Mouse (Mus musculus) right cerebral cortex, postnatal 36 days (tissue): Measurements from ENCODE around the gene Shank2.

Experiments
- DNase-seq, 2 experiments: peaks; one replicate each; pipeline ENCODE4 v3.0.0; 2022; ENCODE audit warnings: low spot score in 2 of 2, mixed read lengths in 1 of 2

The Shank2 gene

GRCm38 (mm10) chr7:144030796-144031195 is 29.1 kb downstream of the Shank2 start:
- DNase-seq = no peak

GRCm38 (mm10) chr7:144031611-144032010 is 29.9 kb downstream of the Shank2 start:
- DNase-seq = no peak

- no peak for DNase-seq
Observed at GRCm38 (mm10) chr7:144037541-144037940, 35.8 kb downstream of the Shank2 start.

DNA sequence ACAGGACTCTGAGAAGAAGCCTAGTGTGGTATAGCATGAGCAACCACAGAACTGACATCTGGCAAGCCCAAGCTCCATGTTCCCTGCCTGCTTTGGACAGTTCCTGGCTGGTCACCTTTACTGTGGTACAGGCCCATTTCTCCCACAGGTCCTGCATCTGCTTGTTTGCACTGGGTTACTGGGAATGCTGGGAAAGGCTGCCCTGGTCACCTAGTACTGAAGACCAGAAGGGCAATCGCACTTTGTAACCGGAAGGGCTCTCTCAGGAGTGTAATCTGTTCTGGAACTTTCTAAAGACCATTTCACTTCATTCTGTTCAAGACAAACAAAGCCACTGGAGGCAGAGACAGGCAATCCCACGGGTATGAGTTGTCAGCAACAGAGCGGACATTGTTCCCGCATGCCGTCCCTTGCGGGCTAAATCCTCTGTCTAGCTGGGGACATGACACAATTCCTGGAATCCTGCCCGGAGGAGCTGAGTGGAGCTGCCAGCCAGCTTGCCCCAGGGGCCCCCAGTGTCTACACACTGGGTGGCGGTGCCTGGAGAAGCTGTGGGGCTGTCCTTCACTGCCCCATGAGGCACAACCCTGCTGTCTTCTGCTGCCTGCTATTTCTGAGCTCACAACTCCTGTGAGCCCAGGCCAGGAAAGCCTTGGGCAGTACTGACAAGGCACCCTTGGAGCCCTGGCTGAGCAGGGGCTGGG is 36.4 kb downstream of the Shank2 start:
- DNase-seq = peak; percentile 29 to 41

GRCm38 (mm10) chr7:144038741-144039140 is 37.0 kb downstream of the Shank2 start:
- no peak for DNase-seq

DNA sequence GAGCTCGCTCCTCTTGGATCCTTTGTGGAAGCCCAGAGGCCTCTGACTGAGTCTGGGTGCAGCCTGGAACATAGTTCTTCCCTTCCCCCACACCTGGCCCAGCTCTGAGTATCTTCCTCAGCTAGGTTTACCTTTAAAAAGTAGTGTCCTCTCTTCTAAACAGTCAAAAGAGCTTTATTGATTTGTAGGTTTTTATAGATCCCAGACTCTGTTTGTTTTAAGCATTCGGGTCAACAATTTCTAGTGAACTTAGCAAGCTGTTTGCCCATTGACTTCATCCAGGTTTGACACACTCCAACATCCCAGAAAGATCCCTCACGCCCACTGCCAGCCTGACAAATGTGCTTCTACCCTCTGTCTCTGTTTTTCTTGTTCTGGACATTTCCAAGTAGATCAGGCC is 38.6 kb downstream of the Shank2 start:
- DNase-seq = no peak

DNA sequence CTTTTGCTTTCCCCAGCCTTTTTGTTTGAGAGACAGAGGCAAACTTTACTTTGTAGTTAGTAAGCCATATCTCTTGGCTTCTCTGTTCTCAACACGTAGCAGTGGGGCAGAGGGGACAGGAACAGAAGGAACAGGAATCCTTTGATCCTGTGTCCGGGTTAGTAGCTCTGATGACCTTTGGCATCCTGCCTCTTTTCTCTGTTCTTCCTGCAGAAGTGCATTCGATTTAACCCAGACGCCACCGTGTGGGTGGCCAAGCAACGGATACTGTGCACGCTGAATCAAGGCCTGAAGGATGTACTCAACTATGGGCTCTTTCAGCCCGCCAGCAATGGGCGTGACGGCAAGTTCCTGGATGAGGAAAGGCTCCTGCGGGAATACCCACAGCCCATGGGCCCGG is 50.3 kb downstream of the Shank2 start:
- no peak for DNase-seq

DNA sequence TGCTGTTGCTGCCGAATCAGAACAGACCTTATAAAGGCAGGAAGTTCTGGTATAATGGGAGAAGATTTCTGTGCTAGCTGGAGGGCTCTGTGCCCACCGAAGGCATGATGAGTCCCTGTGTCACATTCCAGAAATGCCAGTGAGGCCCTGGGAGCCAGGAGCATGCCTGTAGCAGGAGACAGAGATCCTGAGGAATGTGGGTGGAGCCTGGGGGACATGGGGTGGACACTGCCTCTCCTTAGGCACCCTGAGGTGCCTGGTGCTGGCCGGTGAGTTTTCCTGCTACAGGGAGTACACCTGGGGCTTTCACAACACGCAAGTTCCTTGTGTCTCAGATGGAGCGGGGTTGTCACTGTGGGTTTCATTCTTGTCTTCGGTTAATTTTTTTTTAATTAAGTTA is 53.5 kb downstream of the Shank2 start:
- DNase-seq = no peak

DNA sequence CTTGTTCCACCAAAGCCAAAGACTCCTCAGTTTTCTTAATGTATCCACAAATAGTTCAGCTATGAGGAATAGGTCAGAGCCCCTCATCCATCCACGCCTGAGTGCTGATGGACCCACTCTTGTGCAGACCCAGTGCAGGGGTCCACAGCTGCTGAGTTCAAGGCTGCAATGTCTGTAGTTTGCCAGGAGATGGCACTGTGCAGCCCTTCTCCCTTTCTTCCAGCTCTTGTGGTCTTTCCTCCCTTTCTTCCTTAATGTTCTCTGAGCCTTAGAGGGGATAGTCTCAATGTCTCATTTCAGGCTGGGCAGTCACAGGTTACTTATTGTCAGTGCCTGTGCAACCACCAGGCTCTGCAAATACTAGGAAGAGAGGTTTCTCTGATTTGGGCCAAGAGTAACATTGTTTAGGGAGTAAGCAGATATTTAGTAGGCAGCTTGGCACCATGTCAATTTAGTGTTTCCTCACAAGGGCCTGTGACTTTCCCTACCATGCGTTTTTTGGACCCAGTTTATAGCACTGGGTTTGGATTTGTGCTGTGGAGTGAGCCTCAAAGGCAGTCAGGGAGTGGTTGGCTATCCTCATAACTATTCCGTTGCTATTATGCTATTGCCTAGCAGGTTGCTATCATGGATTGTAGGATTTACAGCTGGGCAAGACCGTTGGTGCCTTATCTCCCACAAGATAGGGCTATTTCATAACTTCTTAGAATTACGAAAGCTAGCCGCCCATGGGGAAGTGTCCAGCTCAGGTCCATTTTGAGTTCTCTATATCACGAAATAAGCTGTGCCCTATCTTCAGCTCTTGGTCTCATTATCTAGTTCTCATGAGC is 54.2 kb downstream of the Shank2 start:
- DNase-seq = no peak

DNA sequence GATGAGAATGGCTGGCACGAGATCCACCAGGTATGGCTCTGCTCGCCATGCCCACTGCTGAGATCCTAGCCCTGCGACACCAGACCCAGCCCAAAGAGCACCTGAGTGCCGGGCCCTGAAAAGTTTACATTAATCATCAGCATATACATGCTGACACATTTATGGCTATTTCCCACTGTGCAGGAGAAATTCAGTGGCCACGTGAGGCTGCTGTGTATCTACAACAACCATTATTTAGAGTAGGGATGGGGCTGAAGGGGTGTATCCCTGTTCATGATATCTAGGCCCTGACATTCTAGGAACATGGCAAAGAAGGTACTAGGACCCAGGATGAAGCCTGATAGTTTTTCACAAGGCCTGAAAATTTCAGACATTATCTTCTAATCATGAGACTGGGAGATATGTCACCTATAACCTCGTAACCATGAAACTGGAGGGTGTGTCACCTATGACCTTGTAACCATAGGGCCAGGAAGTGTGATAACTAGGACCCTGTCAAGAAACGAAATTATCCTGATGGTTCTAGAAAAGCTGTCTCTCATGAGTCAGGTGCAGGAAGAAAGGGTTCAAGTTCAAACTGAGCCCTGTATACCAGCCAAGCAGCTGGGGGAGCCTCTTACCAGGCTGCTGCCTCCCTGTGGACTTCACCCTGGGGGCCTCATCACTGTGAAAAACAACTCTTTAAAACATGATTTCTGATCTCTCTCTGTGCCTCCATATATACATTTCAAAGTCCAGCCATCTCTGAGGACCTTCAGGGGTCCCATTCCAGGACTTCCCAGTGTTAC is 68.6 kb downstream of the Shank2 start:
- DNase-seq = no peak

GRCm38 (mm10) chr7:144072219-144072618 is 70.5 kb downstream of the Shank2 start:
- DNase-seq = no peak

DNA sequence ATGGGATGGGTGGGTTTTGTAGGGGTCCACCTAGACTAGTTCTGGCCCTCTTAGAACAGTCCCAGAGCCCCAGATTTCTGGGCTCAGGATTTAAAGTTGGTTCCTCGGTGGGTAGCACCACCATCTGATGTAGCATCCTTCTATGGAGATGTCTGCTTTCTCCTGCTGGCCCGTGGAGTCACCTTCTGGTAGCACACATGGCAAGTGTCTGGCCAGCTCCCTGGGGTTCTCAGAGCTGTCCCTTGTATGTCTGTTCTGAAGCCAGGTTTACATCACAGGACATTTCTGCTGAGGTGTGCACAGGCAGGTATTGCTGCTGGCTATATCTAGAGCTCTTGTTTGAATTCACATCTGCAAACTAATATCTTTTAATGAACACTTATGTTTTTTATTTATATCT is 71.1 kb downstream of the Shank2 start:
- DNase-seq = no peak

GRCm38 (mm10) chr7:144074718-144075117 is 73.0 kb downstream of the Shank2 start:
- peak; percentile 46 to 47 for DNase-seq

GRCm38 (mm10) chr7:144078661-144079060 is 76.9 kb downstream of the Shank2 start:
- no peak for DNase-seq

DNA sequence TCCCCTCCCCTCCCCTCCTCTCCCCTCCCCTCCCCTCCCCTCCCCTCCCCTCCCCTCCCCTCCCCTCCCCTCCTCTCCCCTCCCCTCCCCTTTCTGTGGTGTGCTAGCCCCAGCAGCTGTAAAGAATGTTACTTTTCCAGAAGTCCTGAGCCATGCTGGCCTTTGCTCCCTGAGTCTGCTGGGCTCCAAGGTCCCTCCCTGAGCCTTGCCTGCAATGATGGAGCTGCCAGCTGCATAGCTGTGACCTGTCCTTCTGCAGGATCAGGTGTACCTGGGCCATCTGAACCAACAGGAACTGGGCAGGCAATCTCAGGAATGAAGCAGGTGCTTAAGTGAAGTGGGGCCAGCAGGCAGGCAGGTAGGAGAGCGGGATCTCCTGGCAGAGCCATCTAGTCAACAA is 78.1 kb downstream of the Shank2 start:
- no peak for DNase-seq

DNA sequence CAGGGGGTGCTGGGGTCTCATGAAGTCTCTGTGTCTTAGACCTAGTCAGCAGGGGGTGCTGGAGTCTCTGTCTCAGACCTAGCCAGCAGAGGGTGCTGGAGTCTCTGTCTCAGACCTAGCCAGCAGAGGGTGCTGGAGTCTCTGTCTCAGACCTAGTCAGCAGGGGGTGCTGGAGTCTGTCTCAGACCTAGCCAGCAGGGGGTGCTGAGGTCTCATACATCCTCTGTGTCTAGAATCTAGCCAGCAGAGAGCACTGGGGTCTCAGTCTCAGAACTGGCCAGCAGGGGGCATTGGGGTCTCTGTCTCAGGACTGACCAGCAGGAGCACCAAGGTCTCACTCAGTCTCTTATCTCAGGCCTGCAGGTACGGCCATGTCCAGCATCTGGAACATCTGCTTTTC is 79.7 kb downstream of the Shank2 start:
- peak; percentile 20 to 38 for DNase-seq

- no peak for DNase-seq
Observed at GRCm38 (mm10) chr7:144081963-144082362, 80.2 kb downstream of the Shank2 start.

- no peak for DNase-seq
Observed at GRCm38 (mm10) chr7:144087277-144087676, 85.5 kb downstream of the Shank2 start.

GRCm38 (mm10) chr7:144094132-144094531 is 92.4 kb downstream of the Shank2 start:
- no peak for DNase-seq

DNA sequence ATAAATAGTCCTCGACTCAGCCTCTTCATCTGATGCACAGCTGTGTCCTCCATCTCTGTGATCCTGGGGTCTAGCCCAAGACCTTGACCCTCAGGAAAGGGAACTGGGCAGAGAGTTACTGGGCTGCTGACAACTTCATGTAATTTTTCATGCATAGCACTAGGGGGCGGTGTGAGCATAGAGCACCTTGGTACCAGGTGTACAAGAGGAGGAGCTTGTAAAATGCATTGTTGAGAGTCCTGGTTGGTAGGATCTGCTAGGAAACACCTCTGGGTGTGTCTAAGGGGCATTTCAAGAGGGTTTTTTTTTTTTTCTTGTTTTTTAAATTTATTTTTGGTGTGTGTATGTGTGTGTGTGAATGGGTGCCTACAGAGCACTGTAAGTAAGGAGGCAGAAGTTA is 95.6 kb downstream of the Shank2 start:
- DNase-seq = no peak

DNA sequence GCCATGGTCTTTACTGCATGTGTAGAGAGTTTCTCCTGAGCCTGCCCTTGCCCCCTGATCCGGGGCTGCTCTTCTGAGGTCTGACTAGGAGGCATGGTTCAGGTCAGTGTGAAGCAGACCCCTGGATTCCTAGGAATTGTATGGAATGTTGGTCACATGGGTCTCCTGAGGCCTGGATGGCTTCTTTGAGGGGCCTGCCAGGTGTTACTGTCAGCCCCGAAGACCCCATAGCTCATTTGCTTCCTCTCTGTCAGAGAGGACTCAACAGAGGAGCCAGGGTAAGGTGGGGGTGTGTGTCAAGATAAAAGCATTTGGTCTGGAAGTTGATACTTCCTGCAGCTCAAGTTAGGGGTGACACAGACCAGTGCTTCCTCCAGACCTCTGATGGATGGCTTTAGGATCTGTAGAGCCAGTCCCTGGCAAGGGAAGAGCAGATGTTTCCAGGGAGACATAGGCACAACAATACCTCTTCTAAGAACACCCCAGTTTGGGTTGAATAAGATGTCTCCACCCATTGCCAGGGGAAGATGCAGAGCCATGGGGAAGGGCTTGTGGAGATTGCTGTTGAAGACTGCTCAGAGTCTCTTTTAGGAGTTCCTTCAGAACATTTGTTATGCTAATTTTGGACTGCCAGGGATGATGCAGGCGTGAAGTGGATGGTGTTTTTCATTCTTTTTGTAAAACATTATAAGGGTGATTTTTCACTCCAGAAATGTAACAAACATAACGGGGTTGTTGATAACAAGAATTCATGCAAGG is 100.7 kb downstream of the Shank2 start:
- peak in 1 of 2 experiments; percentile 21 for DNase-seq

DNA sequence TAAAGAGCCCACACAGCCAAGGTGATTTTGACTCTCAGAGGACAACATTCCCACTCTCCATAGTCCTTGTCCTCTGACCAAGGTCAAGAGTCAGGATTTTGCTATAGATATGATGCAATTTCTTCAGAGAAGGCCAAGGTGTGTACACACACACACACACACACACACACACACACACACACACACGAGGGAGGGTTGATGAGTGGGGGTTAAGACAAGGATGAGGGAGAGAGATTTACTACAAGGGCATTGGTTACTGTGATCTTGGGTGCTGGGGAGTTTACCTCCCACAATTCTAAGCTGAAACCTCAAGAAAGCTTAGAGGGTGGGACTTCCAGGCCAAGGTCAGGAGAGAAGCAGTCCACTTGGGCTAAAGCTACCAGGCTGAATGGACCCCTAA is 104.2 kb downstream of the Shank2 start:
- DNase-seq = no peak
